Mouse (Mus musculus) erythroblast, embryonic 14.5 days (primary cell): ENCODE data around the gene Rnaseh2a.

Experiments used
- GATA1 ChIP-seq: IDR thresholded peaks from 2 replicates; pipeline ENCODE4 v1.6.1; 2012; ENCODE audit warnings: low read length, inconsistent platforms, mixed read lengths
- TAL1 ChIP-seq: IDR thresholded peaks from 3 replicates; pipeline ENCODE4 v1.6.1; 2012; ENCODE audit warnings: low read length, inconsistent platforms, mixed read lengths

DNA sequence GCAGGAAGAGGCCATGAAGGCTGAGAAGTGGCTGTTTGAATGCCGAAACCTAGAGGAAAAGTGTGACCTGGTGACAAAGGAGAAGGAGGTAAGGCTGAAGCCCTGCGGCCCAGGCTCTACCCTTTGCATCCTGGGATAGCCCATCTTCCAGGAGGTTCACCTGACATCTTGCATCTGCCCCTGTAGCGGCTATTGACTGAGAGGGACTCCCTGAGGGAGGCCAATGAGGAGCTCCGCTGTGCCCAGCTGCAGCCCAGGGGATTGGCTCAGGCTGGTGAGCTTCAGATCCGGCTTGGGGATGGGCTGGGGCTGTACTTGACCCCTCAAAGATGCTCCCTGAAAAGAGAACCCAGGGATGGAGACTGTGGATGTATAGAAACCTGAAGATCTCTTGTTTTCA is 27.4 kb upstream of the Rnaseh2a start:
- no peak for TF ChIP-seq TAL1
- no peak for TF ChIP-seq GATA1
